Mouse (Mus musculus) CH12.LX (cell line): ENCODE data around the gene Efhd2.

ENCODE experiments used
- BHLHE40 ChIP-seq: IDR thresholded peaks from 2 replicates; pipeline ENCODE4 v1.6.1; 2011; ENCODE audit warnings: mild to moderate bottlenecking, low read depth, low read length, improper control_type of control experiment
- CTCF ChIP-seq, 2 experiments: IDR thresholded peaks in 1 of 2; conservative IDR thresholded peaks in 1 of 2; 2 replicates each; pipeline ENCODE4 v1.5.1; 2011 to 2012; ENCODE audit warnings: low read depth in 2 of 2, low read length in 2 of 2, improper control_type of control experiment in 1 of 2, inconsistent platforms in 1 of 2, mild to moderate bottlenecking in 1 of 2, moderate library complexity in 1 of 2
- MAX ChIP-seq: IDR thresholded peaks from 2 replicates; pipeline ENCODE4 v1.6.1; 2011; ENCODE audit warnings: low read length, improper control_type of control experiment
- USF2 ChIP-seq: conservative IDR thresholded peaks from 2 replicates; pipeline ENCODE4 v1.6.1; 2011; ENCODE audit warnings: low read depth, low read length, improper control_type of control experiment

- no peak for TF ChIP-seq MAX
- no peak for TF ChIP-seq USF2
- no peak for TF ChIP-seq BHLHE40
- TF ChIP-seq CTCF (conservative IDR thresholded peaks at IDR 0.05 in 1 of 2, IDR thresholded peaks at IDR 0.05 in 1 of 2; ENCODE audit: low read depth in 2 of 2, low read length in 2 of 2), result 0 out of 4 replicates have a peak, but pooled peaks of 1 of the 2 experiments have one; percentile 15
Measured at GRCm38 (mm10) chr4:141810975-141811374, 63.7 kb downstream of the Efhd2 start.
